Mouse (Mus musculus): Measurements from ENCODE around the gene Zfp799. TPM values are rescaled to one million over a fixed set of nuclear protein-coding genes. Genes with fewer than 3 reads are reported as not detected.

Gene Zfp799
- polyA plus RNA-seq, 1 experiment: 17.1 TPM

- H3K4me3 ChIP-seq (ENCODE audit: insufficient read depth, low read length): peak within 1 kb of the TSS; percentile 83
- peak within 1 kb of the TSS; percentile 86 for H3K27ac ChIP-seq (ENCODE audit: insufficient read depth, low read length)
- TF ChIP-seq POLR2A (IDR thresholded peaks at IDR 0.05; ENCODE audit: low read depth, low read length) (peak; percentile 87), CTCF (IDR thresholded peaks at IDR 0.05; ENCODE audit: borderline replicate concordance, insufficient read depth, low read length) (no peak)
Observed at GRCm38 (mm10) chr17:32788094-32788559, 41.9 kb downstream of the Zfp799 start, which contains the start of gene Zfp871. Zfp871 (minus strand) TSS chr17:32788287.

GRCm38 (mm10) chr17:32787436-32788093, 42.5 kb downstream of the Zfp799 start:
- no peak for TF ChIP-seq POLR2A (IDR thresholded peaks at IDR 0.05; ENCODE audit: low read depth, low read length)
- no peak for TF ChIP-seq CTCF (IDR thresholded peaks at IDR 0.05; ENCODE audit: borderline replicate concordance, insufficient read depth, low read length)
- Histone ChIP-seq H3K27ac (ENCODE audit: insufficient read depth, low read length) (peak overlapping the region; percentile 86), H3K4me1 (ENCODE audit: control insufficient read depth, insufficient read depth, low read length) (peaks cover 3% of the 10 kb centered on the region; the same call in 1 of the 2 replicates), H3K4me3 (ENCODE audit: insufficient read depth, low read length) (peak overlapping the region; percentile 83)

More at GRCm38 (mm10) chr17:32788094-32788559, 41.9 kb downstream of the Zfp799 start, which contains the start of gene Zfp871:
- H3K4me1 ChIP-seq (ENCODE audit: control insufficient read depth, insufficient read depth, low read length): peaks cover 3% of the 10 kb centered on the region; the same call in 1 of the 2 replicates

GRCm38 (mm10) chr17:32786944-32787343, 43.1 kb downstream of the Zfp799 start:
- peaks cover 3% of the 10 kb centered on the region; the same call in 1 of the 2 replicates for H3K4me1 ChIP-seq (ENCODE audit: control insufficient read depth, insufficient read depth, low read length)
- peak overlapping the region; percentile 83 for H3K4me3 ChIP-seq (ENCODE audit: insufficient read depth, low read length)
- H3K27ac ChIP-seq (ENCODE audit: insufficient read depth, low read length): no peak overlapping the region
- TF ChIP-seq POLR2A (IDR thresholded peaks at IDR 0.05; ENCODE audit: low read depth, low read length): no peak
- TF ChIP-seq CTCF (IDR thresholded peaks at IDR 0.05; ENCODE audit: borderline replicate concordance, insufficient read depth, low read length): no peak

GRCm38 (mm10) chr17:32785656-32786055, 44.4 kb downstream of the Zfp799 start:
- H3K27ac ChIP-seq (ENCODE audit: insufficient read depth, low read length): no peak overlapping the region
- H3K4me1 ChIP-seq (ENCODE audit: control insufficient read depth, insufficient read depth, low read length): peaks cover 3% of the 10 kb centered on the region; the same call in 1 of the 2 replicates
- no peak overlapping the region for H3K4me3 ChIP-seq (ENCODE audit: insufficient read depth, low read length)
- TF ChIP-seq CTCF (IDR thresholded peaks at IDR 0.05; ENCODE audit: borderline replicate concordance, insufficient read depth, low read length) (no peak), POLR2A (IDR thresholded peaks at IDR 0.05; ENCODE audit: low read depth, low read length) (no peak)

GRCm38 (mm10) chr17:32777564-32777963, 52.5 kb downstream of the Zfp799 start:
- TF ChIP-seq CTCF (IDR thresholded peaks at IDR 0.05; ENCODE audit: borderline replicate concordance, insufficient read depth, low read length) (no peak), POLR2A (IDR thresholded peaks at IDR 0.05; ENCODE audit: low read depth, low read length) (no peak)
- Histone ChIP-seq H3K4me3 (ENCODE audit: insufficient read depth, low read length) (no peak overlapping the region), H3K4me1 (ENCODE audit: control insufficient read depth, insufficient read depth, low read length) (no peaks in the 10 kb centered on the region), H3K27ac (ENCODE audit: insufficient read depth, low read length) (no peak overlapping the region)

- H3K4me3 ChIP-seq (ENCODE audit: insufficient read depth, low read length): no peak overlapping the region
- no peak for TF ChIP-seq POLR2A (IDR thresholded peaks at IDR 0.05; ENCODE audit: low read depth, low read length)
- TF ChIP-seq CTCF (IDR thresholded peaks at IDR 0.05; ENCODE audit: borderline replicate concordance, insufficient read depth, low read length): no peak
Observed at GRCm38 (mm10) chr17:32771213-32771612, 58.8 kb downstream of the Zfp799 start.

GRCm38 (mm10) chr17:32766422-32766821, 63.6 kb downstream of the Zfp799 start:
- no peak overlapping the region for H3K4me3 ChIP-seq (ENCODE audit: insufficient read depth, low read length)
- H3K4me1 ChIP-seq (ENCODE audit: control insufficient read depth, insufficient read depth, low read length): no peaks in the 10 kb centered on the region
- no peak for TF ChIP-seq CTCF (IDR thresholded peaks at IDR 0.05; ENCODE audit: borderline replicate concordance, insufficient read depth, low read length)
- TF ChIP-seq POLR2A (IDR thresholded peaks at IDR 0.05; ENCODE audit: low read depth, low read length): no peak

More at GRCm38 (mm10) chr17:32771213-32771612, 58.8 kb downstream of the Zfp799 start:
- Histone ChIP-seq H3K4me1 (ENCODE audit: control insufficient read depth, insufficient read depth, low read length) (no peaks in the 10 kb centered on the region), H3K27ac (ENCODE audit: insufficient read depth, low read length) (no peak overlapping the region)

More at GRCm38 (mm10) chr17:32766422-32766821, 63.6 kb downstream of the Zfp799 start:
- H3K27ac ChIP-seq (ENCODE audit: insufficient read depth, low read length): no peak overlapping the region

Other genes starting within 250 kb of the Zfp799 start
- not detected in 2 replicates for gene Cyp4f37, start 209.0 kb downstream of the Zfp799 start, polyA plus RNA-seq (2011; ENCODE audit: insufficient read length, low read depth, missing spikeins)
- not detected in 2 replicates for gene Cyp4f40, start 171.4 kb downstream of the Zfp799 start, polyA plus RNA-seq (2011; ENCODE audit: insufficient read length, low read depth, missing spikeins)
- gene Cyp4f15, start 144.6 kb downstream of the Zfp799 start, polyA plus RNA-seq (2011; ENCODE audit: insufficient read length, low read depth, missing spikeins): not detected in 2 replicates
- gene Zfp871, start 42.0 kb downstream of the Zfp799 start, polyA plus RNA-seq (2011; ENCODE audit: insufficient read length, low read depth, missing spikeins): 48.5 and 48.7 TPM in 2 replicates
- gene Zfp811, start 20.3 kb downstream of the Zfp799 start, polyA plus RNA-seq (2011; ENCODE audit: insufficient read length, low read depth, missing spikeins): 1.6 and 2.1 TPM in 2 replicates
- 9.1 and 10.7 TPM in 2 replicates for gene Zfp870, start 61.4 kb upstream of the Zfp799 start, polyA plus RNA-seq (2011; ENCODE audit: insufficient read length, low read depth, missing spikeins)
- gene Cyp4f14, start 87.1 kb upstream of the Zfp799 start, polyA plus RNA-seq (2011; ENCODE audit: insufficient read length, low read depth, missing spikeins): not detected in 2 replicates
- gene Cyp4f13, start 117.1 kb upstream of the Zfp799 start, polyA plus RNA-seq (2011; ENCODE audit: insufficient read length, low read depth, missing spikeins): 10.0 and 14.2 TPM in 2 replicates
- 4.8 and 6.5 TPM in 2 replicates for gene Zfp472, start 135.6 kb upstream of the Zfp799 start, polyA plus RNA-seq (2011; ENCODE audit: insufficient read length, low read depth, missing spikeins)
- gene Zfp952, start 162.9 kb upstream of the Zfp799 start, polyA plus RNA-seq (2011; ENCODE audit: insufficient read length, low read depth, missing spikeins): 10.3 and 11.3 TPM in 2 replicates
- gene Zfp763, start 203.1 kb upstream of the Zfp799 start, polyA plus RNA-seq (2011; ENCODE audit: insufficient read length, low read depth, missing spikeins): 4.2 and 8.1 TPM in 2 replicates
- gene 4921501E09Rik, start 237.8 kb upstream of the Zfp799 start, polyA plus RNA-seq (2011; ENCODE audit: insufficient read length, low read depth, missing spikeins): not detected in 2 replicates